Mouse (Mus musculus) liver, embryonic 14.5 days (tissue): ENCODE measurements around the gene Ctxn1. TPM values are rescaled to one million over a fixed set of nuclear protein-coding genes. Genes with fewer than 3 reads are reported as not detected.
A peak's percentile ranks its signal among the peaks of the same experiment; 100 is the strongest.
"Not testable (repeated sequence)": the region's sequence is repeated elsewhere in the genome, so short reads cannot be mapped to it uniquely, and the experiment has no call there.

ENCODE experiments used
- ATAC-seq: fragments of 200-750 bp; cut with Nextera tagmentation; 2 replicates; pipeline ENCODE4 v1.8.0; 2017; ENCODE audit warnings: moderate number of reproducible peaks, mild to moderate bottlenecking, moderate library complexity; ENCODE audit not compliant: insufficient read depth
- DNase-seq, 3 experiments: peaks; one replicate each; pipeline ENCODE4 v3.0.0-alpha.2; 2012 to 2013; ENCODE audit warnings: low read depth in 3 of 3, low spot score in 3 of 3
- H3K27ac ChIP-seq: fragments of 300-500 bp; sonication (generic); 2 replicates; pipeline ENCODE4 v1.5.1; 2014; ENCODE audit warnings: moderate library complexity, mild to moderate bottlenecking, control low read depth, inconsistent platforms
- H3K27me3 ChIP-seq: fragments of 300-500 bp; sonication (generic); 2 replicates; pipeline ENCODE4 v1.6.1; 2014; ENCODE audit warnings: mild to moderate bottlenecking, low read length, moderate library complexity; ENCODE audit not compliant: control insufficient read depth, insufficient read depth
- H3K36me3 ChIP-seq: fragments of 300-500 bp; sonication (generic); replicated peaks from 2 replicates; pipeline ENCODE4 v1.6.1; 2014; ENCODE audit warnings: low read depth; ENCODE audit not compliant: control insufficient read depth, insufficient read depth
- H3K4me1 ChIP-seq, 2 experiments: fragments of 200-500 bp in 1 of 2; fragments of 300-500 bp in 1 of 2; sonication (generic) in 1 of 2; replicated peaks; 2 replicates each; pipeline ENCODE4 v1.6.1; 2012 to 2014; ENCODE audit warnings: antibody characterized with exemption in 1 of 2, inconsistent platforms in 1 of 2, low read length in 1 of 2; ENCODE audit not compliant: control insufficient read depth in 2 of 2, insufficient read depth in 2 of 2
- H3K4me2 ChIP-seq: fragments of 300-500 bp; sonication (generic); 2 replicates; pipeline ENCODE4 v1.6.1; 2014; ENCODE audit warnings: low read depth, mild to moderate bottlenecking, control low read depth, moderate library complexity
- H3K4me3 ChIP-seq, 2 experiments: fragments of 200-500 bp in 1 of 2; fragments of 300-500 bp in 1 of 2; sonication (generic) in 1 of 2; 2 replicates each; pipeline ENCODE4 v1.5.1; 2012 to 2014; ENCODE audit warnings: low read depth in 2 of 2, low read length in 2 of 2, mild to moderate bottlenecking in 2 of 2, control low read depth in 1 of 2, inconsistent platforms in 1 of 2, moderate library complexity in 1 of 2; ENCODE audit not compliant: insufficient read depth in 1 of 2
- H3K9ac ChIP-seq: fragments of 300-500 bp; sonication (generic); replicated peaks from 2 replicates; pipeline ENCODE4 v1.6.1; 2014; ENCODE audit warnings: mild to moderate bottlenecking, control low read depth, moderate library complexity
- H3K9me3 ChIP-seq: fragments of 300-500 bp; sonication (generic); 2 replicates; pipeline ENCODE4 v1.6.1; 2016; ENCODE audit warnings: low read length, mixed read lengths; ENCODE audit not compliant: control insufficient read depth
- CTCF ChIP-seq: IDR thresholded peaks from 2 replicates; pipeline ENCODE4 v1.5.1; 2016; ENCODE audit warnings: antibody characterized with exemption, low read depth, control low read depth
- EP300 ChIP-seq: IDR thresholded peaks from 2 replicates; pipeline ENCODE4 v1.6.1; 2016; ENCODE audit warnings: antibody characterized with exemption, low read depth
- WGBS: fragments of 180-500 bp; shearing (Covaris S2); extraction: QIAGEN DNeasy Blood & Tissue Kit; methylation state at CpG from one replicate; pipeline ENCODE4 v1.1.7; 2014; ENCODE audit not compliant: insufficient replicate concordance; 5-methylcytosine and 5-hydroxymethylcytosine counted together
- polyA plus RNA-seq, 2 experiments: library from polyadenylated mRNA; depleted of rRNA in 1 of 2; stranded (reverse) in 1 of 2; unstranded in 1 of 2; fragments of >200 nt; fragmentation: Nextera tagmentation in 1 of 2; extraction: Ambion mirVana in 1 of 2; gene quantifications; 2 replicates each; pipeline versions ENCODE4 v1.2.1 to v1.2.3; 2012 to 2014

Ctxn1 gene
- polyA plus RNA-seq, 2 experiments = 1.1 to 3.0 TPM

- no peak for DNase-seq
- no peaks in the 10 kb centered on the region for H3K27me3 ChIP-seq
- 70% methylated on average over 4 of the region's 4 CpGs for WGBS
- TF ChIP-seq CTCF = no peak
- TF ChIP-seq EP300 = no peak
- H3K9ac ChIP-seq = no peak overlapping the region
- no peak for ATAC-seq
- H3K36me3 ChIP-seq = peaks cover 22% of the 10 kb centered on the region
- peaks cover 8 to 9% of the 10 kb centered on the region in 2 experiments for H3K4me1 ChIP-seq
- no peak overlapping the region for H3K27ac ChIP-seq
- no peak overlapping the region for H3K4me3 ChIP-seq
- H3K9me3 ChIP-seq = no peaks in the 10 kb centered on the region
- no peak overlapping the region for H3K4me2 ChIP-seq
Observed at GRCm38 (mm10) chr8:4256911-4257310, 2.2 kb downstream of the Ctxn1 start.

DNA sequence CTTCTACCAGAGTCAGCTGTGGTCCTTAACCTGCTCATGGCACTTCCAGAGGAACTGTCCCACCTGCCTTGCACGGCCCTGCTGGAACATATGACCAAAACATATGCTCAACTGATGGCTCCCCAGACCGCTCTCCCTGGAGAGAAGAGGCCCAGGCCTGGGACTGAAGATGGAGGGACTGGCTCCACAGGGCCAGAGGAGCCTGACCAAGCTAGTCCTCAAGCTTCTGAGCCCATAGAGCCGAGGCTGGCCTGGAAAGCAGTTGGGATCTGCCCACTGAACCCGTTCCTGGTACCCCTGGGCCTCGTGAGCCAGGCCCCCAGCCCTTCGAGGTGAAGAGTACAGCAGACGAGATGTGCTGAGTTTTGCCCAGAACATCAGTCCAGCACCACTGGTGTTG is 3.6 kb downstream of the Ctxn1 start:
- not testable (repeated sequence) for ATAC-seq, H3K9ac ChIP-seq, H3K4me1 ChIP-seq, H3K9me3 ChIP-seq, H3K4me3 ChIP-seq, H3K27ac ChIP-seq, DNase-seq, H3K27me3 ChIP-seq, H3K4me2 ChIP-seq
- WGBS = 69% methylated on average over 7 of the region's 7 CpGs
- peaks cover 15% of the 10 kb centered on the region for H3K36me3 ChIP-seq

- Histone ChIP-seq H3K9me3 (no peaks in the 10 kb centered on the region), H3K4me3 (peak overlapping the region in 1 of 2 experiments; percentile 63; a peak in 2 of 4 replicates), H3K27me3 (no peaks in the 10 kb centered on the region), H3K4me1 (peaks cover 5% of the 10 kb centered on the region in 2 experiments), H3K4me2 (peak overlapping the region; percentile 65), H3K27ac (no peak overlapping the region), H3K9ac (no peak overlapping the region; the same call in 1 of the 2 replicates), H3K36me3 (peaks cover 8% of the 10 kb centered on the region)
- TF ChIP-seq EP300 = no peak
- peak; percentile 48; the same call in 1 of the 2 replicates for TF ChIP-seq CTCF
- DNase-seq (no peak), ATAC-seq (no peak)
- WGBS = 76% methylated on average over 6 of the region's 6 CpGs
Observed at GRCm38 (mm10) chr8:4254001-4254400, 5.1 kb downstream of the Ctxn1 start.

DNA sequence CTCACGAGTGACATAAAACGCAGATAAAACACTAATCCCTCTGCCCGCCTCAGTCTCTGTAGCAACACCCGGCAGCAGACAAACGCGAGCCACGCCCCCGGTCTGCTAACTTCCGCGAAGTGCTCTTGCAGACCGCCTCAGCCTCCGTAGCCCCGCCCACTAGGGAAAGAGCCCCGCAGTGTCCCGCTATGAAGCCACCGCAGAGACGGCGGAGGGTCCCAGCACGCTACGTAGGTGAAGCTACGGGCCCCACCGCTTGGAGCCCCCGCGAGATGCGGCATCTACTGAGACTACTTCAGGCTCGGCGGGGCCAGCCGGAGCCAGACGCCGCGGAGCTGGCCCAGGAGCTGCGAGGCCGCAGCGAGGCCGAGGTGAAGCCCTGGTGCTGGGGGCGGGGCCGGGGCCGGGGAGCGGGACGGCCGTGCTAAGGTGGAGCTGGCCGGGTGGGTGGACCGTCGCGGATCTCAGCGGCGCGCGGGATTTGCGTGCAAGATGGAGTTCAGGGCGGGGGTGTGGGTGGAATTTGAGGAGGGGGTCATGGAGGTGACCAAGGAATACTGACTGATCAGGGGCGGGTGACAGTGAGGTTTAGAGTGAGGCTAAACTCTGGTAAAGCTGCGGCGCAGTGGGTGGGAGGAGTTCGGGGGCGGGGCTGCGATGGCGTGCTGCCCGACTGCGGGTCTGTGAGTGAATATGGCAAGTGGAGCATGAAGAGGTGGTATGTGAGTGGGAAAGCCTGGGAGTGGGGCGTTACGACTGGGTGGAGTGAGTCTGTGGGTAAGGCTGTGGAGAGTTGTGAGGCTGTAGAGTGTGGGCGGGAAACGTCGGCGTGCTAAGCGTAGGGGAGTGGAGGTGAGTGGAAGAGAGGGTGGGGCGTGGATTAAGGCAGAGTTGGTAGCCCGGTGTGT is 5.9 kb downstream of the Ctxn1 start, which contains the start of gene Snapc2:
TSS of gene Snapc2 (plus strand) at position 147 of the 908 bp plus-strand sequence.
- peak; percentile 87 to 94 (median 94) for DNase-seq
- peak; percentile 94 for ATAC-seq
- peak within 1 kb of the TSS; percentile 60 for H3K9ac ChIP-seq
- H3K4me2 ChIP-seq = peak within 1 kb of the TSS; percentile 65
- no peak for TF ChIP-seq CTCF
- no peak for TF ChIP-seq EP300
- peaks cover 5% of the 10 kb centered on the region in 2 experiments for H3K4me1 ChIP-seq
- peaks cover 8% of the 10 kb centered on the region for H3K36me3 ChIP-seq
- no peaks in the 10 kb centered on the region for H3K9me3 ChIP-seq
- H3K27me3 ChIP-seq = no peaks in the 10 kb centered on the region
- H3K27ac ChIP-seq = peak within 1 kb of the TSS; percentile 2; the same call in 1 of the 2 replicates
- under 1% methylated on average over 69 of the region's 69 CpGs for WGBS
- H3K4me3 ChIP-seq = peak within 1 kb of the TSS; percentile 63 to 85

DNA sequence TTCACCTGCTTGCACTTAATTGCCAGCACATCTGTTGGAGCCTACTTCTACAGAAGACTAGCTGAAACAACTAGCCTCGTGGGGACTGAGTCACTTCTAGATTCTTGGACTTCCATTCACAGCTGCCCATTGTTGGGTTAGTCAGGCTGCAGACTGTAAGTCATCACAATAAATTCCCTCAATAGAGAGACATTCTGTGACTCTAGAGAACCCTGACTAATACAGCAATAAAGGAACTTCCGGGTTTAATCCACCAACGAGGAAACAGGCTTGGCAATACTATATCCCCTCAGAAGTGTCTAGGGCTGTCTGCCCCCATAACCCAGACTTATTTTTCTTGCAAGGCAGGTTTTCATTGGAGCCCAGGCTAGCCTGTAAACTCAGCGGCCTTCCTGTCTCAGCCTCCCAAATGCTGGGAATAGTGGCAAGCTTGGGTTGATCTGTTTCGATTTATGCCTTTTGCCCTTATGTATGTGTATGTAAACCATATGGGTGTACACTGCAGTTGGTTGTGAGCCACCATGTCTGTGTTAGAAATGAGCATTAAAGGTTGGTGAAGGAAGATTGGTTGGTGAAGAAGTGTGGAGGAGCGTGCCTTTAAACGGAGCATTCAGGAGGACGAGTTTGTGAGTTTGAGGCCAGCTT is 6.8 kb downstream of the Ctxn1 start:
- Histone ChIP-seq H3K27ac (no peak overlapping the region), H3K4me2 (peak overlapping the region; percentile 65)
- ATAC-seq = no peak

More for the DNA sequence above, 6.8 kb downstream of the Ctxn1 start:
- peak overlapping the region; percentile 48 for H3K9ac ChIP-seq
- no peaks in the 10 kb centered on the region for H3K27me3 ChIP-seq
- H3K9me3 ChIP-seq = no peaks in the 10 kb centered on the region
- H3K4me3 ChIP-seq = peak overlapping the region; percentile 56 to 63
- WGBS = 32% methylated on average over 8 of the region's 8 CpGs
- no peak for DNase-seq
- peaks cover 5% of the 10 kb centered on the region in 2 experiments for H3K4me1 ChIP-seq
- TF ChIP-seq CTCF = no peak
- no peak for TF ChIP-seq EP300
- peaks cover 8% of the 10 kb centered on the region for H3K36me3 ChIP-seq
